Mouse (Mus musculus) 3T3-L1 (cell line): ENCODE results near the gene Brix1.
"Not testable (repeated sequence)": the region's sequence is repeated elsewhere in the genome, so short reads cannot be mapped to it uniquely, and the experiment has no call there.

Experiments used
- DNase-seq: peaks from one replicate; pipeline ENCODE4 v3.0.0-alpha.2; 2015; ENCODE audit warnings: low read depth, low spot score

Gene Brix1

DNA sequence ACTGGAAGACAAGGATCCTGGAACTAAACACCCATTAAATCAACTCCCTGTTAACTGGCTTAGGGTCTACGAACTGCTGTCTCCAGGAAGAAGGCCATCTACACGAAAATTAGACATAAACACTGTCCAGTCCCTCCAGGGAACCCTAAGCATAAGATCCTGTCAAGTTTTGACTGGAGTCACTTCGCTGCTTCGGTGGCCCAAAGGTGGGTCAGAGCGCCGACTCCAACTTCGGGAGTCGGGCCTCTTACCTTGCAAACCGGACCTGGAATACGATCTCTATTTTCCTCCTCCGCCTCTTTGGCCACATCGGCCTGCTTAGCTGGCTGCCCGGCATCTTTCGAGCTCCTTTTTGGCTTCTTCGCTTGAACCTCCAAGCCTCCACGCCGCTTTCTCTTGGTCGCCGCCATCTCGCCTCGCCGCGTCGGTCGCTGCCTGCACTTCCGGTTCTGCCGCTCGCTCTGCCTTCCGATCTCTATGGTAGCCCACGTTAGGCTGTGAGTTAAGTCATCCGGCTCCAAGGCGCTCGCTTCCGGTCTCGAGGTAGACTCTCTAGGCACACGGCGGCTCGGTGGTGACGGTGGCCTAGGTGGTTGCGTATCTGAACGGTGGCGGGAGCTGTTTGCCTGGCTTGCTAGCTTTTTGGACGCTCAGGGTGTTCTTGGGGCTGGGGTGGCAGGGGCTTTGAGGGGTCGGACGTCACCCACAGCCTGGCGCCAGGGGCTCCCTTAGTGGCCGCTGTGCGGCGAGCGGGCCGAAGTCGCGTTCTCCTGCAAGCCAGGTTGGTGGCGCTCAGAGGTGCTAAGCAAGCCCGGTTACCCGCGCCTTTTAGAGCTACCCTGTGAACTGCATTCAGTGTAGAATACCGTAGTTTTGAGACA is at the start of gene Brix1, which contains the start of gene Rad1:
TSS of gene Brix1 (minus strand) at position 464 of the 881 bp plus-strand sequence.
TSS of gene Rad1 (plus strand) at position 535 of the 881 bp plus-strand sequence.
- peak; percentile 99 for DNase-seq

DNA sequence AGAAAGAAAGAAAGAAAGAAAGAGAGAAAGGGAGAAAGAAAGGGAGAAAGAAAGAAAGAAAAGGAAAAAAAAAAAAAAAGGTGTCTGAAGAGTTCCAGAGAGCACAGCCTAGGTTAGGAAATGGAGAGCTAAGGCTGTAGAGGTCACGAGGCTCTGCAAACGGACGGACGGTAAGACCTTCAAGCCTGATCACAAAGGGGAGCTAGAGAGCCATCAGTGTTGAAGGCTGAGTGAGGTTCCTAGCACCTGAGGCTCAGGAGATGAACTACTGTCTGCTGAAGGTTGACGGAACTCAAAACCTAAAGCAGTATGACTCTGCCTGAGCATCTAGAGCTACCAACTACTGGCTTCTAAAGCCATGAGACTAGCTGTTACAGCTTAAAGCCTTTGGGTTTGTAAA is 48.8 kb upstream of the Brix1 start:
- DNase-seq: no peak

DNA sequence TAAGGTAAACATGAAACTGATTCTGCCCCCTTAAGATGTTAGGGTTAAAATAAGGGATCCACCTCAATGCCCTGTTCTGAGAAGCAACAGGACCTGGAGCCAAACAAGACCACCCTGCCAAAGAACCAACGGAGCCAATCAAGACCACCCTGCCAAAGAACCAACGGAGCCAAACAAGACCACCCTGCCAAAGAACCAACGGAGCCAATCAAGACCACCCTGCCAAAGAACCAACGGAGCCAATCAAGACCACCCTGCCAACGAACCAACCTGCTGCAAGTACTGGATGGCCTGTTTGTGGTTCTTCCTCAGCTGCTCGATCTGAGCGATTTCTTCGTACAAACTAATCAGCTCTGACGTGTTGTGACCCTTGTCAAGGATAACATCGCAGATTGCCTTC is 47.6 kb upstream of the Brix1 start:
- not testable (repeated sequence) for DNase-seq

DNA sequence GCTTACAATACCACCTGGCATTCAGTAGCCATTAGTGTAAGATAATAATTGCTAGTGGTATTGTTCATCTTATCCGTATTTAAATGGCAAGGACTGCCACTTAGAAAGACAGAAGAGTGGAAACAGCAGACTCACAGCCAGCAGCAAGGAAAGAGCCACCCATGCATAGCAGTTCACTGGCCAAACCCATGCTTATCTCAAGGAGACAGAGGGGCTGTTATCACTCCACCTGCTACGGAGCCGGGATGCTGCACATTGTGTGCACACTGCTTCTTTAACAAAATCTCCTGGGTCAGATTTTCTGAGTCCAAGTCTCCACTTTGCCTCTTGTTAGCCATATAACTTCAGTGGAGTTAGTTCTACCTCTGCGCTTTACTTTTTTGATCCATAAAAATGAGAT is 45.6 kb upstream of the Brix1 start:
- DNase-seq: no peak

DNA sequence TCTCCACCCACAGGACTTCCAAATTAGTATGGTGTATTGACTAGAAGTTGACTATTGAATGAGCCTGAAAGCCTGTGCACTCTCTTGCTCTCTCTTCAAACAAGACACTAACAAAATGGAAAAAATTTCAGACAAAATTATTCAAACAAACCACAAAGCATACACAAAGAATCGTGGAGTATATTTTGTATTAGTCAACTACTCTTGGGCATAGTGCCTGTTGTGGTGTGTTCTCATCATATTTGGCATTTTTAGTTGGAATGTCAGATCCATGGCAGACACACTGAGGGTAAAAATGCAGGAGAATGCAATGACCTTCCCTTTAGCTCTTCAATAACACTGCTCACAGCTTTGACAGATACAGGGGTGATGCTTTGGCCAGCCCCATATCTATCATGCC is 40.1 kb upstream of the Brix1 start:
- peak; percentile 88 for DNase-seq

DNA sequence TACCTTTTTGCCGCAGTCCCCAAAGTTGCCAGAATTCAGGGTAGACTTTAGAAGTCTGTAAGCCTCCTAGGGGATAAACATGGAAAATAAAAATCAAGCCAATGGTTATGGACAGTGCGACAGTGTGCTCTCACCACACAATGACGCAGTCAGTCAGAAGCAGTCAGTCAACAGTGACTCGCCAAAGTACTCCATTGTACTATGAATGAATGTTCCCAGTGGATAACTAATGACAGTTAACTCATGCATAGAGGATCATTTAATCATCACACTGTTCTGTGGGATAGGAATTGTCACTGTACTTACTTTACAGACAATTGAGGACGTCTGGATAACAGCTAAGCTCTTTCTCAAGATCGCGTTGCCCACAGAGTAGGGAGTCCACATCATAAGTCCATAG is 29.4 kb upstream of the Brix1 start:
- DNase-seq: peak; percentile 51

DNA sequence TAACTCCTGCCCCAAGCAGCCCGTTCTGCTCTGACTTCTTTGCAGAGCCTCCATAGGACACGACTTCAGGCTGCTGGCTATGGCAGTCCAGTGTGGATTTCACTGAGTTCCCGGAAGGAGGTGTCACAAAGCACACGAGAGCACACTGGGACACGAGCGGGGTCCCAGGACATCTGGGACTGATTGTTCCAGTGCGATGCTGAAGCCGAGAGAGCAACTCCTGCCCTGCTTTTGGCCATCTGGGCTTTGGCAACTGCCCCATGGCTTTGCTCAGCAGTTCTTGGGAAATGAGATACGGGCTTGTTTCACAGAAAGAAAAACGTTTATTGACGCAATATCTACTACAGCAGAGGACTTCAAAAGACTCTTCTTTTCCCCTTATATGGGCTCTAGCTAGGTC is 20.4 kb upstream of the Brix1 start:
- DNase-seq: no peak

DNA sequence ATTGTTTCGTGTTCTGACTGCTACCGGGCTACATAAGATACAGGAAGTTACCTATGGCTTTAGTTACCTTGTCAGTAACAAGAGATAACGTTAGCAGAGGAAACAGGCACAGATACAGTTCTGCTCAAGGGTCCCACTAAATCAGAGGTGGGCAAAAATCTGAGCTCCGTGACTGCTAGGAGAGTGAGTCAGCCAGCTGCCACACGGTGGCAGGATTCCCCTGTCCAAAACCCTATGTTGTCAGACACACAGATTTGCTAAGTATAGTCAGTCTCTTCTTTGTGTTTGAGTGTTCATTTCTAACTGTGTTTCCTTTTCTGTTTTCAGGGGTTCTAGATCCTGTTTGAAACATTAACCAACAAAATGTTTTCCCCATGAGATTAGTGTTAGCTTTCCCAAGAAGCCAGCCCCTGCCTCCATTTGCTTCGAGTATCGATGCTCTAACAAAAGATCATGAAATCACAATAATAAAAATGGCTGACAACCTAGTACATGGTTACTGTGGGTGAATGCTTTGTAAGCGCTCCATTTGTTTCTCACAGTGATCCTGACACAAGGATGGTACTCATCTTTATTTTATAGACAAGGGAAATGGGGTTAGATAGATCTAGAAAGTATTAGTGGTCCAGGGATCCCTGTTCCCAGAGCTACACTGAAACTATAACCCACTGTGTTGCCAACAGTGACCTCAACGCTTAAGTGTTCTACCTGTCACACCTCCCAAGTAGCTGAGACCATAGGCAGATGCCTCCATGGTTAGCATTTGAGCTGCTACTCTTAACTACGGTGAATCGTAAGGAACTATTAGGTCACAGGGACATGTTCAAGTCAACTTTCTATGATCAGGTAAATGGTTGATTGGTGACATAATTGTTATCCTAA is 15.3 kb upstream of the Brix1 start:
- DNase-seq: peak; percentile 80

DNA sequence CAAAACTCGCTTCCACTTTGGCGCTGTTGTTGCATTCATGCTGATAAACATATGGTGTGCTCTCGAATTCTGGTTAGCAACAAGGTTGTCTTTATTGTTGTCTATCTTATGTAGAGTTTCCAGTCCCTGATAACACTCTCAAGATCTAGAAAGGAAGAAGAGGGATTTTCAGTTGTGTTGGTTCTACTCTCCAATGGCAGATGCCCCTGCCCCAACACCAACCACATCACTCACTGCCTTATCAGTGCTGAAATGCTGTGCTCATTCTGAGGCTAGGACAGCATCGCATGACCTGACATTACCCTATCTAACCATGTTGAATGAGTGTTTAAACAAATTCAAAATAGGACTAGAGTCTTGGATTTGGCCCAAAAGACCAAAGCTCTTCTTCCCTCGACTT is 14.3 kb upstream of the Brix1 start:
- no peak for DNase-seq

DNA sequence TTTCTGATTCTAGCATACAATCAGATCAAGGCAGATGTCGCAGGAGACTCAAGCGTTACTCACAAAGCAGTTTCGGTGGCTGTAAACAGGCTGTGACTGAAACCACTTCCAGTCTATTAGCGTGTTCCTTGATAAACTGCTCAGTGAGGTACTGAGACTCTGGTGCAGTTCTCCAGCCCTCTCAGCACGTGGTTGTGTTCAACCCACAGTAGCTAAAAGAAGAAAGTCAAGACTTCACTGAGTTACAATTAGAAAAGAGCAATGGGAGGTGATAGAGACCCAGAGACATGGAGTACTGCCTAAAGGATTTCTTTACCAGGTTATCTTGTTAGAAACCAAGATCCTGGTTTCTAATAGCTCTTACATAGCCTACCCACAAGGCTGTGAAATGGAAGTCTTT is 13.8 kb upstream of the Brix1 start:
- no peak for DNase-seq

DNA sequence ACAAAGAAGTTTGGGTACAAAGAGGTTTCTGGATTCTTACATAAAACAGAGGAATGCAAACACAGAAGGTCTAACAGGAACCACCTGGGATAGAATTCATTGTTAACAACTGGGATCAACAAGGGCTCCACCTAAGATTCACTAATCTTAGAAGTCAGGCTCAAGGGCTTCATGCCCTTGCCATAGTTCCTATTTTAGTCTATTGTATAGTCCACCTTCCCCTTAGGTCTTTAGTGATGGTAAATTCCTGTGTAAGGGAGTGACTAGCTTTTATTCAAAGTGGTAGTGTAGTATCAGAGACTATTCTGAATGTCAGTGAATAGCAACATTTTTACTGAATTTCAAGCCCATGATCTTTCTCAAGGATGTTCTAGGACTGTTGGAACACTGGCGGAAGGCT is 10.9 kb upstream of the Brix1 start:
- not testable (repeated sequence) for DNase-seq

DNA sequence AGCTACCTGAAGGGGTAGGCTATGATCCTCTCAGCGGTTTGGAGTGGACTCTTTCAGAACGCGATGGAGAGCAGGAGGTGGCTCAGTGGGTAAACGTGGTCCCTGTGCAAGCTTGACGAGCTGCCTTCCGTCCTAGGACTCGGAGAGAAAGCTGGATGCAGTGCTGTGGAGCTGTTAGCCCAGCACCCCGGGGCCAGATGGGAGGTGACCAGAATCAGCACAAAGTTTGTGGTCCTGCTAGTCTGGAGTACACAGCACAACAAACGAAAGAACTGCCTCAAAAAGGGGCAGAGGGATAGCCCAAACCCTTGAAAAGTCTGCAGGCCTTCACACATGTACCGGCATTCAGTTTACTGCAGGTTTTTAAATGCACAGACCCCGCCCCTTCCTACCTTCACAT is 10.2 kb upstream of the Brix1 start:
- no peak for DNase-seq

DNA sequence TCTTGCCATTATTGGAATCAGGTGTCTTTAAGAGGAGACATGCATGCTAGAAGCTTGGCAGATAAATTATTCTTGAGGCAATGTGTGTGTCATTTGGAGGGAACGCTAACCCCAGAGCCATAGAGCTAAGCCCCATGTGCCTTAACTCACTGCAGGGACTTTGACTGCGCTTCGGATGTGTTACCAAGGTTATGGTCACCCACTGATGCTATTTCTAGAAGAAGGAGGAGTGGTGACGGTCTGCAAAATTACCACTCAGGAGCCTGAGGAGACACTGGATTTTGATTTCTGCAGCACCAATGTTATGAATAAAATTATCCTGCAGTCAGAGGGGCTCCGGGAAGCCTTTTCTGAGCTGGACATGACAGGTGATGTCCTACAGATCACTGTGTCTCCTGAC is 4.4 kb upstream of the Brix1 start:
- DNase-seq: no peak

DNA sequence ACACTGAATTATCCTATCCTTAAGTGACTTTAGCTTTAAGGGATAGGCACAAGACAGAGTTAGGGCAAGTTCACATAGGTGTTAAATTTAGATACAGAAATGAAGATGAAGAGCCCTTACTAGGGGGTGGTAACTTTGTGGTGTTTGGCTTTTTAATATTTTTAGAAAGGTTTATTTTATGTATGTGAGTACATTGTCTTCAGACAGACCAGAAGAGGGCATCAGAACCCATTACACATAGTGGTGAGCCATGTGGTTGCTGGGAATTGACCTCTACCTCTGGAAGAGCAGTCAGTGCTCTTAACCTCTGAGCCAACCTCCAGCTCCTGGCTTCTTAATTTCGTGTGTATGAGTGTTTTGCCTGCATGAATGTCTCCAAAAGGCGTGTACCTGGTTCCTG is 1.5 kb upstream of the Brix1 start:
- peak; percentile 74 for DNase-seq

DNA sequence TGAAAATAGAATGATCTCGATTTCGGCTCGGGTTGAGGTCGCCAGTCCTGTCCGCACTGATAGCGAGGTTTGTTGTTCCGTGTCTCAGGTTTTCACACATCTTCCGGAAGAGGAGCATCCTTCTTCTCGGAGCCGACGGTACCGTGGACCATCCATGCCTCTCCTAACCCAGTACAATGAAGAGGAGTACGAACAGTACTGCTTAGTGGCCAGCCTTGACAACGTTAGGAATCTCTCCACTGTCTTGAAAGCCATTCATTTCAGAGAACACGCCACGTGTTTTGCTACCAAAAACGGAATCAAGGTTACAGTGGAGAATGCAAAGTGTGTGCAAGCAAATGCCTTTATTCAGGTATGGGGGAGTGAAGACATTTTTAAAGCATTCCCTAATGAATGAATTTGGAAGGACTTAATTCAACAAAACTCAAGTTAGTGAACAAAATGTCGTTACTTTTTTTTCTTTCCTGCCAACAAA is 655 bp upstream of the Brix1 start:
- no peak for DNase-seq

DNA sequence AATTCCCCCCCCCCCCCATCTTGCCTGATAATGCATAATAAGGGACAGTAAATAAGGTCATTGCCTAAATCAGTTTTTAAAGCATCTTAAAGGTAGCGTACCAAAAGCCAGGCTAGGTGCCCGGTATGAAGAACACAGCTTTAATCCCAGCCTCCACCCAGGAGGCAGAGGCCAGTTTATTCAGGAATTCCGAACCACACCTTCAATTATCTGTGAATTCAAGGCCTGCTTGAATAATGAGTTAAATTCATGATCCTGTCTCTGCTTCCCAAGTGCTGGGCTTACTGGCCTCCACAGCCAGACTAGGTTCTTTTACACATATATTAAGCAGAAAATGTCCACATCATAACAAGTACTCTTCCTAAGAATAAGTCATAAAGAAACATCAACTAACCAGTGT is 14.8 kb downstream of the Brix1 start:
- no peak for DNase-seq

DNA sequence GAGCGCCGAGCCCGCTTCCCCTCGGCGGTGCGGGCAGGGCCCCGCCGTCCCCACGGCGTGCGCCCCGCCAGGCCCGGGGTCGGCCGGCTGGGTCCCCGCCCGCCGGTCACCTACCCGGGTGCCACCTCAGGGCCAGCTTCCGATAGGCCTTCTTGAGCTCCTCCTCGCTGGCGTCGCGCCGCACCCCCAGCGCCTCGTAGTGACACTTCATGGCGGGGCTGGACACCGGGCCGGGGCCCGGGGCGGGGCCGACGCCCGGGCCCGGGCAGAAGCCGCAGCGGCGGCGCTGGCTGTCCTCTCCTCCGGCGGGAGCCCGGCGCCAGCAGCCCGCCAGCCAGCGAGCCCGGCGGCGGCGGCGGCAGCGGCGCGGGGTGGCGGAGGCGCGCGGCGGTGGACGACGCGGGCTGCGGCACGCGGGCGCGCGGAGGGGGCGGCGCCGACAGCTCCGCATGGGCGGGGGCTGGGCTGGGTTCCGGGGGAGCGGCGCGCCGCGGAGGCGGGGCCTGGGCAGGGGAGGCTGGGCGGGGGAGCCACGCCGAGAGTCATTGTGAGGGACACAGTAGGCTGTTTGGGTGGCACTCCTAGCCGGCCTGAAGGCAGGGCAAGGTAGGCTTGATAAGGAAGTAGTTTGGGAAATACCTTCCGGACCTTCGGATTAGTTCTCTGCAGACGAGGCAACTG is 15.5 kb downstream of the Brix1 start, which contains the start of gene Dnajc21:
TSS of gene Dnajc21 (minus strand) at position 366 of the 681 bp plus-strand sequence.
- DNase-seq: peak; percentile 71

DNA sequence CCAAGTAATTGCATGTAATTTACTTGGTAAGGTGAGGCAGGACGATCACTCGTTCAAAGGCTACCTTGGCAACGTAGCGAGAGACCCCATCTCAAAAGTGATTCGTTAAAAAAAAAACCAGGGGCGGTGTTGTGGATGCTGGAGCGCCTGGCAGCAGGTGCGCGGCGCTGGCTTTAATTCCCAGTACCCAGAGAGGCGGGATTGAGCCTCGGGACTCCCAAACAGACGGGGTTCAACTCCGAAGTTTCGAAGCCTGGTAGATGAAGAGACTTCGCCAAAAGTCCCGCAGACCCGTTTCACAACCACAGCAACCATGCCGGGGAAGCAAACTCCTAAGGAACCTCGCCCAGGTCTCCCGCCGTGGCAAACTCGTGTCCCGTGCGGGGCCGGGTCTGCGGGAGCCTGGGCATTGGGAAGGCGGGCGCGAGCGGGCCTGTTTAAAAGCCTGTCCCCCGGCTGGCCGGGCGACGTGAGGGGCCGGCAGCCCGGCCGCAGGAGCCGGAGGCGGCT is 16.1 kb downstream of the Brix1 start:
- peak; percentile 40 for DNase-seq

DNA sequence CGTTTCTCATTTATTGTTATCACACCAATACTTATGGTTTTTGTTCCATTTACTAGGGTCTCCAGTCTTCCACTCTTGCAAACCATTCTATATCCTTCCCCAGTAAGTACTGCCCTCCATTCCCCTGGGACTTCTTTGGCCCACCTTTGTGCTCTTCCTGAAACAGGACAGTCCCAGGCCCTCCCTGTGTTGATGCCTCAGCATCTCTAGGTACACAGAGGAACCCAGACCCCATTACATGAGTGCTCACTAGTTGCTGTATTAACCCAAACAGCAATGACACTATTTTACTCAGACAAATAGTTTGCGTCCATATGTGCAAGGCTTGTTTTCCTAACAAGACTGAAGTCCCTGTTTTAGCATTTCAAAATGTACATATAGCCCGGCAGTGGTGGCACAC is 17.0 kb downstream of the Brix1 start:
- DNase-seq: no peak

DNA sequence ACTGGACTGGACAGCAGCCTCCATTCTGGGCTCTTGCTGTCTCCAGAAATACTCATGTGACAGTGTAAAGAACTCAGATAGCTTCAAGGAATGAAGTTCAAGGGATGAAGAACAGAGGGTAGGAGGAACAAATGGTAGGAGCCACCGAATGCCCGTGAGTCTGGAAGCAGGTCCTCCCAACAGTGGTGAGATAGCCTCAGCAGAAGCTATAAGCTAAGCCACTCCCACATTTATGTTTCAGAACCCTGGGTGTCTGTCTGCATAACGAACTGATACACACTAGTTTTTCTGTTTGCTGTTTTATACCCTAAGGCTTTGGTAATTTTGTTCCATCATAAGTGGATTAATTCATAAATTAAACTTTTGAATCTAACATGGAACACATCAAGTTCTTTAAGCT is 21.1 kb downstream of the Brix1 start:
- DNase-seq: no peak

DNA sequence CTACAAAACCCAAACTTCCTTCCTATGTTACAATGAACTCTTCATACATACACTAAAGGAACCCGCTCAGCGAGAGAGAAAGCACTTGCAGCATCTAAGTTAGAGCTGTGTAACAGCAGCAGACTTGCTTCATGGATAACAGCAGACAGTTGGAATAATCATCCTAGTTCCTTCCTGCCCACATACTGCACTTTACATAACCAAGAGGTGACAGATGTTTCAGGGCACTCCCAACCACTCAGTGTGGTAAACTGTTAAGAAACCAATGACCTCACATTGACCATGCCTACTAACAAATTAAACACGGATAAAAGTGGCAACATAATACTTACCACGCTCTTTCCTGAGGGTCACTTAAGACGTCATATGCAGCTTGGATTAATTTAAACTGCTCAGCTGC is 22.2 kb downstream of the Brix1 start:
- DNase-seq: no peak

DNA sequence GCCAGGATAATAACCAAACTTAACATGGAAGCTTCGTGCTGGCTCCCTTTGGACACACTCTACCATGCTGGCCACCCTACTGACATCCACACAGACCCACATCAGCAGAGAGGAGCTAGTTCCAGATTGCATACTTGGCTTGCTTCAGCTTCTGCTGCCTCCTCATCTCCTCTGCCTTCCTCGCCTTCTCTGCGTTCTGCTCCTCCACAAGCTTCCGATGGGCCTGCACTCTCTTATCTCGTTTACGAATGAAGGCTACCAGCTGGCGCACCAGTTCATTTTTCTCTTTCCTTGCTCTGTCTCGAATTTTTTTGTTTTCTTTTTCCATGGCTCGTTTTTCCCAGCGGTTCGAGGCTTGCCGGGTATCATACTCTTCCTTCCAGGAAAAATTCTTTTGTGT is 24.8 kb downstream of the Brix1 start:
- DNase-seq: no peak
